Mouse (Mus musculus) mouse trophoblast stem cell (cell line): ENCODE data around the gene Col16a1.

ENCODE experiments used
- in situ Hi-C, 2 experiments: fragments of 300-500 bp; cut with MseI, MboI; formaldehyde crosslinking; loops; 2 replicates in 1 of 2; 3 replicates in 1 of 2; pipeline ENCODE4 v1.15.1; 2025

The Col16a1 gene

DNA sequence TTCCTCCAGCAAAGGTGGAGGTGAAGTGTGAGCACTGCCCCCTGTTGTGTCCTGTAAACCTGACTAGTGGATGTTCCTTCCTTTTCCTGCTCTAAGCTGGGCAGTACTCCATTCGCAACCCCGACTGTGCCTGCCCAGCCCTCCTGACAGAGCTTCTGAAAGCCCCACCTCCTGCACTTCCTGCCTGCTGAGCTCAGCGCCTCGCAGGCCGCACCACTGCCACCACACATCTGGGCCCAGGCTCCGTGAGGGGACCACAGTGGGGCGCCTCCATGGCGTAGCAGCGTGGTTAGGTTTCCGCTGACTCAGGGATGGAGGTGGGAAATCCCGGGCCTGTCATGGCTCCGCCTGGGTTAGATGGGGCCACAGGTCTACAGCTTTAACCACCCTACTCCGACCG lies 2.0 kb upstream of the Col16a1 start:
- in situ Hi-C loops = no loop called here

- in situ Hi-C loops = no loop called here
Observed at GRCm38 (mm10) chr4:130048203-130048479, 501 bp downstream of the Col16a1 start.

DNA sequence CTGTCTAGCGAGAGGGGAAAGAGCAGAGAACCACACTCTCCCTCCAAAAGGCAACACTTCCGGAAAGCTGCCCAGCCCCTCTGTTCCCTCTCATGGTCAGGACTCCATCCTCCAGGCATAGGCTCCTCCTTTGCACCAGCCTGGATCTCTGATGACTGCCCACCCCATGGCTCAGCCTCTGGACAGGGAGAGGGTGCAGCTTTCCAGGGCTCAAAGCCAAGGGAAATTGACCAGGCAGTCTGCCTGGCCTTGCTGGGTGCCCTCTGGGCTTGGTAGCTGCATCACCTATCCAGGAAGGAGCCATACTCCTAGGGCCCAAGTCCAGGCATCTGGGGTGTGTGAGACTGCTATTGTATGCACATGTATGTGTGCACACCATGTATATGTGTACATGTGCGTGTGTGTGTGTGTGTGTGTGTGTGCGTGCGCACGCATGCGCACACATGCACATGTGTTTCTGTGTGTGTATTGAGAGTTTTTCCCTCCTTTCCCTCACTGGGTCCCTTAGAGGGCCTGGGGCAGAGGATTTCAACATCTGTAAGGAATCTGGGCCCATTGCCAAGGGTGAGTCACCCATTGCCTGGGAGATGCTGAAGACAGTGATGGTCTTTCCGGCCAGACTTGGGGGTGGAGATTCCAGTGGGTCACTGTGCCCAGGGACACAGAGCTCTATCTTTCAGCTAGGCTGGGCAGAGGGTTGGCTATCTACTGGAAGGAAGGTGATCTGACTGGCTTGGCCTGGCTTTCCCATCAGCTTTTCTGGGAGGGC lies 2.6 kb downstream of the Col16a1 start:
- in situ Hi-C loops = no loop called here

GRCm38 (mm10) chr4:130052283-130052682 lies 4.6 kb downstream of the Col16a1 start:
- in situ Hi-C loops = no loop called here

GRCm38 (mm10) chr4:130053111-130053510 lies 5.5 kb downstream of the Col16a1 start:
- in situ Hi-C loops = no loop called here

GRCm38 (mm10) chr4:130054727-130055126 lies 7.1 kb downstream of the Col16a1 start:
- in situ Hi-C loops = no loop called here

DNA sequence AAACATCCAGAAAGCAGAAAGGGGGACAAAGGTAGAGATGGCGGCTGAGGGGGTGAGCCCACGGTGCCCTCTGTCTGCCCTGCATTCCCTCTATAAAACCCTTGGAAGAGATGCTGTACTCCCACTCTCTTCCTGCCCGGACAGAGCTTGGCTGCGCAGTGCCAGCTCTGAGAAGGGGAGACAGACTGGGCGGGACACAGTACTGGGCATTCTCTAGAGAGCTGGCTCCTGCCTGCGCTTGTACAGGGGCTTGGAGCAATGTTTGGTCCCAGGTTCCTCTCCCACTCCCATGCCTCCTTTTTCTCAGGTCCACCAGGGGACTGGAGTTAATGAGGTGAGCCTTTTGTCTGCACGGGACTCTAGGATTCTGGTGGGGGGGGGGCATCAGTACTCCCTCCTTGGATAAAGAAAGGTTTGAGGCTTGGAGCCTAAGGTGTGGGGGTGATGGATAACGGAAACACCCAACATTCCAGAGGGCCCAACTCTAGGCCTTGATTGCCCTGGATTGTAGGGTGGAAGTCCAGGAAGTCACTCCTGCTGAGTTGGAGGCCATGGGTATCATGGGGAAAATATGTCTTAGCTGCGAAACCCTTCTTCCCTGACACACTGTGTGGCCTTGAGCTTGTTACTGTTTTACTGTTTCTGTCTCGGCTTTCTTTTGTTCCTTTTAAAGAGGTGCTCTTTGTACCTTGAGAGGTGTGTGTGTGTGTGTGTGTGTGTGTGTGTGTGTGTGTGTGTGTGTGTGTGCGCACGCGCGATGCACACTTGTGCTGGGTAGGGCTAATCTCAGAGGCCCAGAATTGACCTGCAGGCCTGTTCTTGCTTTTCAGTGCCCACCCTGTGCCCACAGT lies 7.7 kb downstream of the Col16a1 start:
- in situ Hi-C loops = no loop called here

GRCm38 (mm10) chr4:130056011-130056322 lies 8.3 kb downstream of the Col16a1 start:
- in situ Hi-C loops = no loop called here

GRCm38 (mm10) chr4:130056471-130056870 lies 8.8 kb downstream of the Col16a1 start:
- in situ Hi-C loops = no loop called here

- in situ Hi-C loops = no loop called here
Observed at GRCm38 (mm10) chr4:130060937-130061336, 13.3 kb downstream of the Col16a1 start.

- in situ Hi-C loops = no loop called here
Observed at GRCm38 (mm10) chr4:130063191-130063590, 15.6 kb downstream of the Col16a1 start.

GRCm38 (mm10) chr4:130066816-130067215 lies 19.2 kb downstream of the Col16a1 start:
- in situ Hi-C loops = no loop called here

- in situ Hi-C loops = no loop called here
Observed at GRCm38 (mm10) chr4:130070523-130070922, 22.9 kb downstream of the Col16a1 start.

- in situ Hi-C loops = no loop called here
Observed at GRCm38 (mm10) chr4:130071758-130072157, 24.1 kb downstream of the Col16a1 start.

DNA sequence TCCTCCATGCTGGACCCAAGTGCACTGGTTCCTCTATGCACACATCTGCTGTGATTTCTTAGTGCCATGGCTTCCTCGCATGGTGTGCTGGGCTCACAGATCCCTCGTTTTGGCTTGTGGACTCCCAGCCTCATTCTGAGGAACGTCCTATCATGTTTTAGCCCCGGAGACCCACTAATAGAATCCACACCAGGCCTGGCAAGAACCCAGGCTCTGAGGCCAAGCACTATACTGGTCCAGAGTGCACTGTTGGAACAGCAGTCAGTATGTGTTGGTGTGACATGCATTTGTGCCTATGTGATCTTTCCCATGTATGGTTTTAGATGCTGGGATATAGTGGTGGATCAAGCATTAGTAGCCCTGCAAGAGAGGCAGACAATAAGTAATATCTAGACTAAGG lies 25.7 kb downstream of the Col16a1 start:
- in situ Hi-C loops = no loop called here

GRCm38 (mm10) chr4:130074761-130075515 lies 27.3 kb downstream of the Col16a1 start:
- in situ Hi-C loops = no loop called here

DNA sequence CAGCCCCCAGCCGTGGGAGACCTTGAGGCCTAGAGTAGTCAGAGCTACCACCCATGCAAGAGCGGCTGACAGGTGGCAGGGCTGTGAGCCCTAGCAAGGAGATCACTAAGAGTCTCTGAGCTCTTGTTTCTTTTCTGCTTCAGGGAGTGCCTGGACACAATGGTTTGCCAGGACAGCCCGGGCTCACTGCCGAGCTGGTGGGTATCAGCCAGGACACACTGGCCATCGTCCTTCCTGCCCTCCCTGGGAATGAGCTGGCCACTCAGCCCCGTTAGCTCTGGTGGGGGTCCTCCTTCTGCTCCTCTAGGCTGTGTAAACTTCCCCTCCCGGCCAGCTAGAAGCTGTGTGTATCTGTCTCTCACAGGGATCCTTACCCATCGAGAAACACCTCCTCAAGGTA lies 29.2 kb downstream of the Col16a1 start:
- in situ Hi-C loops = no loop called here

- in situ Hi-C loops = no loop called here
Observed at GRCm38 (mm10) chr4:130078816-130079485, 31.3 kb downstream of the Col16a1 start.

- in situ Hi-C loops = no loop called here
Observed at GRCm38 (mm10) chr4:130079521-130079920, 31.9 kb downstream of the Col16a1 start.

DNA sequence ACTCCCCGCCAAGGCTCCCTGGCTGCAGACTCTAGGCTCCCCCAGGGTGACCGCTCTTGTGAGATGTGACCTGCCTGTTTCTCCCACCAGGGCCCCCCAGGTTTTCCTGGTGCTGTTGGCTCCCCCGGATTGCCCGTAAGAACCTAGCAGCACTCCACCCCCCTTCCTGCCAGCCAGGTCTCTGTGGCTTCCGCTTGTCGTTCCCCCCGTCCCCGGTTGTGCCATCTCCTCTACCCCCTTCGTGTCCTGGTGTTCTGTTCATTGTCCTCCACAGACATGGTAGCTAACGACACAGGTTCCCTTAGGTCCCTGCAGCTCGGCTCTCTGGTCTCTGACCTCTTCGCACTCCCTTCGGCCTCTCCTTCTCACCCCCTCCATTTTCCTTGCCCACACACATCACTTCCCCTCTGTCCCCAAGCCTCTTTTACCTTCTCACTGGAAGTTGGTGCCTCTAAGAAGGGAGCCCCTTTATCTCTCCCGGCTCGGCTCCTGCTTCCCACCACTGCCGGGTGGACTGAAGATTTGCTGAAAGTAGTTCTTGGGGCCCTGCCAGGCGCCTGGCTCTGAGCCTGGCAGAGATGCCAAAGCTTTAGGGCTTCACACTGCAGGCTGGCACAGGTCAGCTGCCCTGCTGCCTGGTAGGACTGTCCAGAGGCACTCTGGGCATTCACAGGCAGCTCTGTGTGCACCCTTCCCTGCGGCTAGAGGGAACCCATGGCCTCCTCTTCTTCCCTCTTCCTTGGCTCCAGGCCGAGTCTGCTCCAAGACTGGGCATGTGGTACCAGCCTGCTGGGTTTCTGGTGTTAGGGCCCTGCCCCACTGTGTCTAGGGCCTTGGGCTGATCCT lies 33.9 kb downstream of the Col16a1 start:
- in situ Hi-C loops = loop anchor here in 1 of 2 experiments (10.0 kb wide), 1 partner anchor 117 kb away; no protein-coding TSS in a partner anchor

GRCm38 (mm10) chr4:130082211-130082610 lies 34.6 kb downstream of the Col16a1 start:
- in situ Hi-C loops = loop anchor here in 1 of 2 experiments (10.0 kb wide), 1 partner anchor 117 kb away; no protein-coding TSS in a partner anchor
